Mouse (Mus musculus) heart, adult 2 months (tissue): ENCODE measurements around the gene Dbh. TPM values are rescaled to one million over a fixed set of nuclear protein-coding genes. Genes with fewer than 3 reads are reported as not detected.

Experiments used
- DNase-seq, 2 experiments: peaks; one replicate each; pipeline ENCODE4 v3.0.0; 2021
- H3K27ac ChIP-seq: fragments of 200-600 bp; 2 replicates; pipeline ENCODE4 v1.8.1; 2022
- H3K27me3 ChIP-seq: fragments of 200-500 bp; 2 replicates; pipeline ENCODE4 v1.6.1; 2012; ENCODE audit warnings: mild to moderate bottlenecking, low read length, inconsistent platforms, mixed read lengths; ENCODE audit not compliant: control insufficient read depth, insufficient read depth
- H3K36me3 ChIP-seq: fragments of 200-500 bp; 2 replicates; pipeline ENCODE4 v1.6.1; 2012; ENCODE audit warnings: low read length, inconsistent platforms; ENCODE audit not compliant: control insufficient read depth, insufficient read depth
- H3K4me1 ChIP-seq: fragments of 200-500 bp; 2 replicates; pipeline ENCODE4 v1.6.1; 2011; ENCODE audit warnings: low read length; ENCODE audit not compliant: control insufficient read depth, insufficient read depth
- H3K4me3 ChIP-seq: fragments of 200-600 bp; 2 replicates; pipeline ENCODE4 v1.8.1; 2022
- H3K79me2 ChIP-seq: fragments of 200-500 bp; replicated peaks from 2 replicates; pipeline ENCODE4 v1.6.1; 2012; ENCODE audit warnings: mild to moderate bottlenecking, inconsistent platforms, low read length, moderate library complexity, mixed read lengths; ENCODE audit not compliant: control insufficient read depth, insufficient read depth
- H3K9ac ChIP-seq: fragments of 200-500 bp; 2 replicates; pipeline ENCODE4 v1.6.1; 2012; ENCODE audit warnings: low read depth, mild to moderate bottlenecking, control low read depth, inconsistent platforms, low read length, mixed read lengths
- CTCF ChIP-seq: fragments of 200-600 bp; IDR thresholded peaks from 2 replicates; pipeline ENCODE4 v1.8.1; 2022; ENCODE audit warnings: antibody characterized with exemption, mild to moderate bottlenecking, moderate library complexity
- EP300 ChIP-seq: fragments of 200-500 bp; IDR thresholded peaks from 2 replicates; pipeline ENCODE4 v1.6.1; 2011; ENCODE audit warnings: low read depth, low read length, control low read depth; ENCODE audit not compliant: insufficient read depth
- POLR2A ChIP-seq: fragments of 200-500 bp; IDR thresholded peaks from 2 replicates; pipeline ENCODE4 v1.6.1; 2011; ENCODE audit warnings: mild to moderate bottlenecking, low read depth, low read length, control low read depth; ENCODE audit not compliant: insufficient read depth
- WGBS: fragments of 180-500 bp; shearing (Covaris S2); methylation state at CpG from one replicate; pipeline ENCODE4 v1.1.7; 2018; 5-methylcytosine and 5-hydroxymethylcytosine counted together
- intact Hi-C: fragments of 180-260 bp; cut with DNase I; formaldehyde crosslinking; loops from one replicate; pipeline ENCODE4 v1.15.1; 2025
- polyA plus RNA-seq: library from polyadenylated mRNA; depleted of rRNA; stranded (reverse); fragments of >200 nt; gene quantifications from 2 replicates; pipeline ENCODE4 v1.2.3, GENCODE M21; 2012
- total RNA-seq, 2 experiments: library from RNA; stranded (reverse); gene quantifications; 2 replicates each; pipeline ENCODE4 v1.2.3; 2021

Gene Dbh
- total and polyA plus RNA-seq, 3 experiments = 1.1 to 7.7 (median 2.1) TPM

- H3K27me3 ChIP-seq = no peaks in the 10 kb centered on the region
- no peak overlapping the region for H3K4me3 ChIP-seq
- no peaks in the 10 kb centered on the region for H3K36me3 ChIP-seq
- 56% methylated on average over 3 of the region's 3 CpGs for WGBS
- H3K9ac ChIP-seq = no peak overlapping the region
- no peaks in the 10 kb centered on the region for H3K4me1 ChIP-seq
- no peak for TF ChIP-seq EP300
- TF ChIP-seq POLR2A = no peak
- no peak for TF ChIP-seq CTCF
- no peaks in the 10 kb centered on the region for H3K79me2 ChIP-seq
- intact Hi-C loops = no loop called here
- DNase-seq = no peak
- no peak overlapping the region for H3K27ac ChIP-seq
Measured at GRCm38 (mm10) chr2:27136336-27136735, 28.7 kb upstream of the Dbh start.

GRCm38 (mm10) chr2:27136789-27137188, 28.2 kb upstream of the Dbh start:
- Histone ChIP-seq H3K4me3 (no peak overlapping the region), H3K79me2 (no peaks in the 10 kb centered on the region), H3K27me3 (no peaks in the 10 kb centered on the region), H3K9ac (no peak overlapping the region), H3K27ac (no peak overlapping the region), H3K4me1 (no peaks in the 10 kb centered on the region), H3K36me3 (no peaks in the 10 kb centered on the region)
- intact Hi-C loops = no loop called here
- TF ChIP-seq CTCF (no peak), EP300 (no peak), POLR2A (no peak)
- 65% methylated on average over 1 of the region's 1 CpGs for WGBS
- DNase-seq = no peak

DNA sequence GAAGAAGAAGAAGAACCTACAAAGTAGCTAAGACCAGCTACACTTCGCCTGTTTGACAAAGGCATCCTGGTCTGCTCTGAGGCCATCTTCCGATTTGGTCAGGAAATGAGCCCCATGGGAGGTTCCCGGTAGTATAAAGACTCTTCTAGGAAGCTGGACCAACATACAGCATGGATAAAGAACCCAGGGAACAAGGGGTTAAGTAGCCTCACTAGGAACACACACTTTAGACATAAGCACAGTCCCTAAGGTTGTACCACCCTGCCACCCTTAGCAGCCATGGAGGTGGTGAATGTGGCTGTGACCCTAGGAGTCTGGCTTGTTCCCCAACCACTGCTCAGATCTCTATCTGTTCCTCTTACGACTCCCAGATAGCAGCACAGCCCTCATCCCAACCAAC, 26.7 kb upstream of the Dbh start:
- no peak overlapping the region for H3K9ac ChIP-seq
- H3K79me2 ChIP-seq = no peaks in the 10 kb centered on the region
- H3K4me3 ChIP-seq = no peak overlapping the region
- TF ChIP-seq CTCF = no peak
- no peak for TF ChIP-seq POLR2A
- TF ChIP-seq EP300 = no peak
- WGBS = 38% methylated on average over 4 of the region's 4 CpGs
- H3K27me3 ChIP-seq = no peaks in the 10 kb centered on the region
- DNase-seq = no peak
- no peaks in the 10 kb centered on the region for H3K36me3 ChIP-seq
- intact Hi-C loops = no loop called here
- no peaks in the 10 kb centered on the region for H3K4me1 ChIP-seq
- no peak overlapping the region for H3K27ac ChIP-seq

DNA sequence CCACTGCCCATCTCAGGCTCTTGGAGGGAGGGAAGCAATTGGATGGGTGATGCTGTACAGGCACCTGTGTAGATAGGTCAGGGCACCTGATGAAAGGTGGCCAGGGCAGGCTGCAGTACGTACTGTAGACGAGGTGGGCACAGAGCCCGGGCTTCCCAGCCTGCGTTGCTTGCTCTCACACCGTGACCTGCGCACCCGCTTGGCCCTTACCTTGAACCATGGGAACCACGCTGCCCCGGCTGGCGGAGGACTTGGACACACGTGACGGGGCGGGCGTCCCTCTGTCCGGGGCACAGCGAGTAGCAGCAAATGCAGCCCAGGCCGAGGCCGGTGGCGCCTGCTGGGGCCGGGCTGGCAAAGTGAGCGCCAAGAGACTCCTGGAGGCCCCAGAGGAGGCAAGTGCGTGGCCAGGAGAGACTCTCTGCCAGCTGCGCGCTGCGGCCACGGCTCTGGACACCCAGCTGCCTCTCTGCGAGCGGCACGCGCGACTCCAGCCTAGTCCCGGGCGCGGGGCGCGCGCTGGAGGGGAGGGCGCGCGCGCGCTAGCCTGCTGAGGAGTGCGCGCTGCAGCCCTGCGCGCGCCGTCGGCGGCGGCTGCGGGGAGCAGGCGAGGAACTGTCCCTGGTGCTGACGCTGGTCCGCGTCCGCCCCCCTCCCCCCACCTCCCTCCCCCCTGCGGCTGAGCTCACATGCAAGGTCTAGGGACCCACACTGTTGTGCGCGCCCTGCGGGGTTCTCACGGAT, 22.9 kb upstream of the Dbh start, which contains the start of gene Fam163b:
Fam163b (minus strand) TSS at position 542 of the 744 bp plus-strand sequence.
- WGBS = 2% methylated on average over 61 of the region's 62 CpGs
- no peaks in the 10 kb centered on the region for H3K36me3 ChIP-seq
- no peak within 1 kb of the TSS for H3K9ac ChIP-seq
- no peak for TF ChIP-seq EP300
- no peak for TF ChIP-seq POLR2A
- TF ChIP-seq CTCF = no peak
- H3K79me2 ChIP-seq = no peaks in the 10 kb centered on the region
- no peaks in the 10 kb centered on the region for H3K4me1 ChIP-seq
- peak within 1 kb of the TSS; percentile 24 for H3K4me3 ChIP-seq
- no peaks in the 10 kb centered on the region for H3K27me3 ChIP-seq
- no peak within 1 kb of the TSS for H3K27ac ChIP-seq
- DNase-seq = peak in 1 of 2 experiments; percentile 43
- intact Hi-C loops = no loop called here

GRCm38 (mm10) chr2:27144957-27145356, 20.1 kb upstream of the Dbh start:
- intact Hi-C loops = no loop called here
- H3K36me3 ChIP-seq = no peaks in the 10 kb centered on the region
- TF ChIP-seq CTCF (no peak), EP300 (no peak), POLR2A (no peak)

GRCm38 (mm10) chr2:27146840-27147239, 18.2 kb upstream of the Dbh start:
- TF ChIP-seq POLR2A (no peak), EP300 (no peak), CTCF (no peak)
- Histone ChIP-seq H3K9ac (no peak overlapping the region), H3K79me2 (no peaks in the 10 kb centered on the region), H3K4me3 (no peak overlapping the region), H3K27me3 (no peaks in the 10 kb centered on the region), H3K4me1 (no peaks in the 10 kb centered on the region), H3K27ac (no peak overlapping the region), H3K36me3 (no peaks in the 10 kb centered on the region)
- intact Hi-C loops = no loop called here
- no peak for DNase-seq
- 72% methylated on average over 6 of the region's 6 CpGs for WGBS

More at GRCm38 (mm10) chr2:27144957-27145356, 20.1 kb upstream of the Dbh start:
- Histone ChIP-seq H3K9ac (no peak overlapping the region), H3K4me3 (no peak overlapping the region), H3K4me1 (no peaks in the 10 kb centered on the region), H3K27me3 (no peaks in the 10 kb centered on the region), H3K79me2 (no peaks in the 10 kb centered on the region), H3K27ac (no peak overlapping the region)
- WGBS = 32% methylated on average over 2 of the region's 2 CpGs
- DNase-seq = no peak
